Mouse (Mus musculus): Measurements from ENCODE around the gene Tlr9. TPM values are rescaled to one million over a fixed set of nuclear protein-coding genes. Genes with fewer than 3 reads are reported as not detected.

Gene Tlr9
- total RNA-seq, 2 experiments from 2014 or later = 1.4 to 1.5 TPM

GRCm38 (mm10) chr9:106230051-106230733 is 7.8 kb downstream of the Tlr9 start:
- Histone ChIP-seq H3K4me3 (no peak overlapping the region), H3K27ac (peak overlapping the region; percentile 6; the same call in 1 of the 2 replicates)
- no peak for DNase-seq (ENCODE audit: low spot score in 2 of 2)
- TF ChIP-seq CTCF (conservative IDR thresholded peaks at IDR 0.05) = no peak

- DNase-seq (ENCODE audit: low spot score in 2 of 2) = no peak
- Histone ChIP-seq H3K27ac (peak overlapping the region; percentile 6; the same call in 1 of the 2 replicates), H3K4me3 (no peak overlapping the region)
- TF ChIP-seq CTCF (conservative IDR thresholded peaks at IDR 0.05) = peak; percentile 70
Observed at GRCm38 (mm10) chr9:106230734-106231106, 8.3 kb downstream of the Tlr9 start.

- DNase-seq (ENCODE audit: low spot score in 2 of 2) = no peak
- no peak for TF ChIP-seq CTCF (conservative IDR thresholded peaks at IDR 0.05)
- Histone ChIP-seq H3K27ac (peak overlapping the region; percentile 6; the same call in 1 of the 2 replicates), H3K4me3 (no peak overlapping the region)
Observed at GRCm38 (mm10) chr9:106231220-106231619, 8.8 kb downstream of the Tlr9 start.

- 0 out of 2 replicates have a peak, but pooled peaks have one; percentile 27 for TF ChIP-seq CTCF (conservative IDR thresholded peaks at IDR 0.05)
- no peak overlapping the region; the same call in 1 of the 2 replicates for H3K27ac ChIP-seq
Observed at GRCm38 (mm10) chr9:106231816-106232215, 9.4 kb downstream of the Tlr9 start.

GRCm38 (mm10) chr9:106232956-106233355 is 10.6 kb downstream of the Tlr9 start:
- DNase-seq (ENCODE audit: low spot score in 2 of 2) = no peak
- no peak for TF ChIP-seq CTCF (conservative IDR thresholded peaks at IDR 0.05)
- no peak overlapping the region for H3K4me3 ChIP-seq
- H3K27ac ChIP-seq = peak overlapping the region; percentile 10; the same call in 1 of the 2 replicates

More at GRCm38 (mm10) chr9:106231816-106232215, 9.4 kb downstream of the Tlr9 start:
- no peak overlapping the region for H3K4me3 ChIP-seq
- DNase-seq (ENCODE audit: low spot score in 2 of 2) = no peak

GRCm38 (mm10) chr9:106233953-106234352 is 11.6 kb downstream of the Tlr9 start:
- H3K27ac ChIP-seq = 0 out of 2 replicates have a peak overlapping the region, but pooled peaks have one; percentile 43
- TF ChIP-seq CTCF (conservative IDR thresholded peaks at IDR 0.05) = no peak

GRCm38 (mm10) chr9:106235194-106235830 is 12.9 kb downstream of the Tlr9 start:
- no peak for TF ChIP-seq CTCF (conservative IDR thresholded peaks at IDR 0.05)
- Histone ChIP-seq H3K27ac (peak overlapping the region; percentile 62; the same call in 1 of the 2 replicates), H3K4me3 (no peak overlapping the region)
- no peak for DNase-seq (ENCODE audit: low spot score in 2 of 2)

More at GRCm38 (mm10) chr9:106233953-106234352, 11.6 kb downstream of the Tlr9 start:
- H3K4me3 ChIP-seq = no peak overlapping the region
- no peak for DNase-seq (ENCODE audit: low spot score in 2 of 2)

GRCm38 (mm10) chr9:106236156-106236817 is 13.9 kb downstream of the Tlr9 start:
- peak overlapping the region; percentile 62; the same call in 1 of the 2 replicates for H3K27ac ChIP-seq
- H3K4me3 ChIP-seq = no peak overlapping the region
- TF ChIP-seq CTCF (conservative IDR thresholded peaks at IDR 0.05) = no peak
- no peak for DNase-seq (ENCODE audit: low spot score in 2 of 2)

GRCm38 (mm10) chr9:106236818-106237211 is 14.4 kb downstream of the Tlr9 start:
- Histone ChIP-seq H3K27ac (peak overlapping the region; percentile 62; the same call in 1 of the 2 replicates), H3K4me3 (no peak overlapping the region)
- no peak for DNase-seq (ENCODE audit: low spot score in 2 of 2)
- TF ChIP-seq CTCF (conservative IDR thresholded peaks at IDR 0.05) = no peak

GRCm38 (mm10) chr9:106237401-106237800 is 15.0 kb downstream of the Tlr9 start:
- no peak overlapping the region for H3K4me3 ChIP-seq
- DNase-seq (ENCODE audit: low spot score in 2 of 2) = no peak
- peak overlapping the region; percentile 53 for H3K27ac ChIP-seq
- no peak for TF ChIP-seq CTCF (conservative IDR thresholded peaks at IDR 0.05)

GRCm38 (mm10) chr9:106237878-106238277 is 15.5 kb downstream of the Tlr9 start:
- Histone ChIP-seq H3K27ac (peak overlapping the region; percentile 53; the same call in 1 of the 2 replicates), H3K4me3 (no peak overlapping the region)
- DNase-seq (ENCODE audit: low spot score in 2 of 2) = no peak
- no peak for TF ChIP-seq CTCF (conservative IDR thresholded peaks at IDR 0.05)

- peak; percentile 53 for TF ChIP-seq CTCF (conservative IDR thresholded peaks at IDR 0.05)
- Histone ChIP-seq H3K4me3 (no peak overlapping the region), H3K27ac (peak overlapping the region; percentile 68; the same call in 1 of the 2 replicates)
- no peak for DNase-seq (ENCODE audit: low spot score in 2 of 2)
Observed at GRCm38 (mm10) chr9:106241541-106242164, 19.3 kb downstream of the Tlr9 start.

All from layer of hippocampus, adult 2 months (tissue).